Mouse (Mus musculus): ENCODE measurements at regions not wholly inside any gene's neighbourhood (a gene's known extent, or its start where the extent isn't known, plus 50 kb on each side); places are given as distances from the start of the nearest gene placed in this dataset.

DNA sequence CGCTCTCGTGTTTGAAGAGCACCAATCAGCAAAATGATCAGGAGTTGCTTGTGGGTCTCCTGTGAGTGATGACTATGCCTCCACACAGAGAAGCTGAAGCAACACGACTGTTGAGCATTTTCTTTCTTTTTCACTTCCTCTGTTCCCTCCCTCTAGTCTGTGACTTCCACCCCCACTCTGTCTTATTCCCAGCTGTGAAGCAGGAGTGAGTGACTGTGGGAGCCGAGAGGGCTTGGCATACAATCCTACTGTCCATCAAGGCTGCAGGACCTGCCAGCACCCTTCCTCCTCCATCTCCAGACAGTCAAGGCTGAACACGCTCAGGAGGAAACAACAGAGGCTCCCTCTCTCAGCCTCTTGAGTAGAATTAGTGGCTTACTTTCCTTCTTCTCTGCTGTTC lies 401.3 kb downstream of the Plcl1 start:
- DNase-seq (ENCODE audit: low spot score in 2 of 2): no peak

DNA sequence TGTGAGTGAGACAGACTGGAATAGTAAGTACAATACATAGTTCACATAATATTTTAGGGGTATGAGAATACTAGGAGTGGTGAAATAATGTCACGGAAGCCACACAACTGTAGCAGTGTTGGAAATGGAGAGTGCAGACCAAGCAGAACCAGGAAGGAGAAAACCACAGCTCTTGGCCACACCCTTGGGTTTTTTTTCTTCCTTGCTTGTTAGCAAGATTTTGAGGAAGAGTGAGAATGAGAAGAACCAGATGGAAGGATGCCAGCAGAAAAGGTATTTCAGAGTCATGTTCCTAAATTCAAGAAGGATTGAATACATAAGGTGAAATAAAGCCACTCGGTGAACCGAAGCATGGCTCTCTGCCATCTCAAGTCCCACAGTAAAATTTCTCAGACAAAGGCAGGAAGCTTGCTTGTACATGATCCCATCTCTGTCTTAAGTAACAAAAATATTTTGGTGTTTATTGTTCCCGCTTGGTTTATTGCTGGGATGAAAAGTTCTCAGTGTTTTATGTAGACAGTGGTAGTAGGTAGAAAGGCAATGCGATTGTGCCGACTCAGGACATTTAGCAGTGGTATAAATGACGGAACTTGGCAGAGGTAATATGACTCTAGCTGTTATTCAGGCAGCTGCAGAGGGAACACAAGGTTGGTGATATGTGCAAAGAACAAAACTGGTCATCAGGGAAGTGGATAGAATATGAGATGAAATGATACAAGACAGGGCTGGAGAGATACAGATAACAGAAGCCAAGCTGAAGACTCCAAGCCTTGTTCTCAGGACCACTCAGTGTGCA lies 403.2 kb downstream of the Plcl1 start:
- no peak for DNase-seq (ENCODE audit: low spot score in 2 of 2)

DNA sequence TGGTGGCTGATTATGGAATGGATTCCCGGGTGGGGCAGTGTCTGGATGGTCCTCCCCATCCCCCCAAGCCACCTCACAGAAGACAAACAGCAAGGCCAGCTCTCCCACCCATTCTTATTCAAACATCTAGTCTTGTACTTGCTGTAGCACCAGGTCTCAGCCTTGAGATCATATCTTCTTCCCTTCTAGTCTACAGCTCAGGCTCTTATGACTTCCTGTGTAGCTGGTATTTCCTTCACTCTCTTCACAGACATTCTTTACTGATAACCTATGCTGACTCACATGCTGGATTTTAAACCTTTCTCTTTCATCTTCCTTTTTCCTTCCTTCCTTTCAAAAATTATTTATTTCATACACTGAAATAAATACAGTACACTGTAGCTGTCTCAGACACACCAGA lies 406.8 kb downstream of the Plcl1 start:
- DNase-seq (ENCODE audit: low spot score in 2 of 2): no peak

DNA sequence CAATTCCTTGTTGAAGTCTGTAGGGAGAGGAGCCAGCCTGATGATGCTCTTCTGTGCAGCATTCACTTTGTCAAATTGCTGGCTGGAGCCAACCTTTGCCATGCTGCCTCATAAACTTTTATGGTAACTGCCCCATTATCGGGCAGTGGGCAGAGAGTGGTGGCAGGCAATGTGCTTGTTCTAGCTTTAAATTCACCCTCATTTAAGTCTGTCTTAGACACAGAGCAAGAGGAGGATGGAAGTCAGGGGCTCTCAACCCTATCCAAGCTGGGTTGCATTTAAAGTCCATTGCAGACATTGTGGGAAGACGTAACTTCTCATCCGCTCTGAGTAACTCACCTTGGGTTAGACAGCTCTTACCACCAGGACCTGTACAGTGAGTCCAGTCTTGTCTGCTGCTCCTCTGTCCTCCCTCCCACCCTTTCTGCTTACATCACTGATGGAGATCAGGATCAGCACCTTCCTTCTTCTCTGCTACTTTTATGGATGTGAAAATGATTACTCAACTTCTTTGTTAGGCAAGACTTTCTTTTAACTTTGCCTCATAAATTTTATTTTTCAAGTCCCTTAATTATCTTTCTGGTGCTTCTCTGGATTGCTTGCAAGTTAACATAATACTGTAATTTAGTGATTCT lies 415.3 kb downstream of the Plcl1 start:
- no peak for DNase-seq (ENCODE audit: low spot score in 2 of 2)

DNA sequence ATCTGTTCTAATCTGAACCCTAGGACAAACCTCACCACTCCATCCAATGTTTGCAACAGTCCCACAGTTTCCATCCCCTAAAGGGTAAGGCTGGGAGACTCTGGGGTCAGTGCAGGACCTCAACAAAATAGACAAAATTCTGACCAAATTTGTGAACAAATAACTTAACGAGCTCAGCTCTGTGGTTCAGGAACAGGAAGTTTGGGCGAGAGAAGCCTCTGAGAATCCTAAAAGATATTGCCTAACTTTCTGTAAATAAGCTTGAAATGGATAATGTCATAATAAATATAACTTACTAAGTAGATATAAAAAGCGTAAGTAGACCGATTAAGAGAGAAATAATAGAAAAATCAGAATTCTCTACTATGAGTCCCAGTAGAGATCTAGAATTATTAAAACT lies 416.9 kb downstream of the Plcl1 start:
- no peak for DNase-seq (ENCODE audit: low spot score in 2 of 2)

DNA sequence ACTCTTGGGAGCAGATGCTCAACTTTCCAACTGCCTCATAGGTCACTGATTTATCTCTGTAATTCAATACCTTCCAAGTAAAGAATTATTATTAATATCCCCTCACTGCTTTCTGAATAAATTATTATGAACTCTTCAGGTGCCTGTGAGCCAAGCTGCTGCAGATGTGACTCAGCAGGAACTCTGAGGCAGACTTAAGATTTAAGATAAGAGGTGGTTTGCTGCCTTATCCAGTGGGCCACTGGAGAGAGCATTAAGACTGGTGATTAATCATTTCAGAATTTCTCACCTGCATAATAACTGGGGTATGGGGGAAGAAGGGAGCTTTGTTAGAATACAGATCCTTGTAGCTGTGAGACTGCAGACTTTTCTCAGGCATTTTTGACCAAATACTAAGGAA lies 421.5 kb downstream of the Plcl1 start:
- no peak for DNase-seq (ENCODE audit: low spot score in 2 of 2)

DNA sequence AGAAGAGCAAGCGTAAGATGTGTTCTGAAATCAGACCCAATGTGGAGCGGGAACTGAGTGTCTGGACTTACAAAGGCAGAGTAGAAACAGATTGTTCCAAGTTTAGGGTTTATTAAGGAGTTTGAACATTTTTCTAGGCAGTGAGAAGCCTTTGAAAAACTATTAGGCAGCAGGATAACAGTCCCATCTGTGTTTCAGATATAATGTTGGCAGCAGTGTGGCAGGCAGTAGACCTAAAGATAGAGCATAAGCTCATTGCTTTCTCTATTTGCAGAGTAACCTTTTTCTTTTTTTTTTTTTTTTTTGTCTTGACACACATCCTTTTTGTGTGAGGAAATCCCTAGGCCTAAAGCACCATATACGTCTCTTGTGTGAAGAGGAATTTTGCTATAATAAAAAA lies 429.6 kb downstream of the Plcl1 start:
- no peak for DNase-seq (ENCODE audit: low spot score in 2 of 2)

DNA sequence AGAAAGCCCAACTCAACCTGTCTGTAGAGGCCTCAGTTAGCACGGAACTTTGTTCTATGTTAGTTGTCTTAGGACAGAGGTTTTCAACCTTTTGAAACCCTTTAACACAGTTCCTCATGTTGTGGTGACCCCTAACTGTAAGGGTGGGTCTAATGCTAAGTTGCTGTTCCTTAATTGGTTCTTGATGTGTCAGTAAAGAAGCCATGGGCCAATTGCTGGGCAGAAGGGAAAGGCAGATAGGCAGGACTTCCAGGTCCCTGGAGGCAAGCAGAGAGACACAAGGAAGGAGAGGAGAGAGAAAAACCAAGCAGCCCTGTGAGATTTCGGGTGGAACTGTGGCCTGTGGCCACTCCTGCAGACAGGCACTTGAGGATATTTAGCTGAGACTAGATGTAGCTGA lies 431.0 kb downstream of the Plcl1 start:
- no peak for DNase-seq (ENCODE audit: low spot score in 2 of 2)

DNA sequence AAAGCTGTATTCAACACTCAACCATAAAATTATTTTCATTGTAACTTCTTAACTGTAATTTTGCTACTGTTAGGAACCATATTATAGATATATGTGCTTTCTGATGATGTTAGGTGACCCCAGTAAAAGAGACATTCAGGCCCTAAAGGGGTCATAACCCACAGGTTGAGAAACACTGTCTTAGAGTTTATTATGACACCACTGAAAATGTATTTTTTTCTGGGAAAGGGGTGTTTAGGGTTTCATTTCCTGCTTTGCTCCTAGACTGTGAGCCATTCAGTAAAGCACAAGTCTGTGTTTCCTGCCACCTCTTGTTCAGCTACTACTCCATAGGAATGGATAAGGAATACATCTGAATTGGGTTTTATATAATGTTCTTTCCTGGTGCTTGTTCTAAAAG lies 431.6 kb downstream of the Plcl1 start:
- DNase-seq (ENCODE audit: low spot score in 2 of 2): no peak

DNA sequence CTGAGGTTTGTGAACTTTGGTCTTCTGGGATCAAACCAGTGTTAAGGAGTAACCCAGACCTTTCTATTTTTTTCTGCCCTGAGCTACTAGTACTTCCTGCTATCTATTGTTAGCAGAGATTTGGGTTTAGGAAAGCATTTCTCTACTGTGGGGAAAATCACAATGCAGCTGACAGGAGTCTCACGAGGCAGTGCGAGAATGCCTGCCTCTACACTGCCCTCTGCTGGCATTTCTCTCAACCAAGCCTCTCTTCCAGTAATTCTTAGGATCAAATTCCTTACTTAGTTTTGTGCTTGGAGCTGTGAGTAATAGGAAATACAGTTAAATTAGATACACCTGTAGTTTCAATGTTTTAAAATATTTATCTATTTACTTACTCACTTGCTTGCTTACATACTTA lies 432.4 kb downstream of the Plcl1 start:
- DNase-seq (ENCODE audit: low spot score in 2 of 2): peak; percentile 36 to 57

DNA sequence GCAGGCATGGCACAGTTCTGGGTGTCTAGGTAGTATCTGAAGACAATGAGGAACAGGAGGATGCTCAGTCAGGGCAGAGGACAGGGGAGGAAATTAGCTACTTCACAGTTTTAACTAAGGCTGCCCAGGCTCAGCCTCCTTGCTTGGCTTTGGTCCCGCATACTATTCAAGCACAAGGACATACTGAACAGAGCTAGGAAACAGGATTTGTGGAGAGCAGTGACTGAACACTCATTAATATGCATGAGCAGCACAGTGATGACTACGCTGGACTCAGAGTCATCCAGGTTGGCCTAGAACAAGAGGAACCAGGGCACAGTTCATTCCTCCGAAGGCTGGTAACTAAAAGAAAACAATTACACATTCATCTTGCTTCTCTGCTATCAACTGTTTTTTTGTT lies 443.1 kb downstream of the Plcl1 start:
- DNase-seq (ENCODE audit: low spot score in 2 of 2): no peak

DNA sequence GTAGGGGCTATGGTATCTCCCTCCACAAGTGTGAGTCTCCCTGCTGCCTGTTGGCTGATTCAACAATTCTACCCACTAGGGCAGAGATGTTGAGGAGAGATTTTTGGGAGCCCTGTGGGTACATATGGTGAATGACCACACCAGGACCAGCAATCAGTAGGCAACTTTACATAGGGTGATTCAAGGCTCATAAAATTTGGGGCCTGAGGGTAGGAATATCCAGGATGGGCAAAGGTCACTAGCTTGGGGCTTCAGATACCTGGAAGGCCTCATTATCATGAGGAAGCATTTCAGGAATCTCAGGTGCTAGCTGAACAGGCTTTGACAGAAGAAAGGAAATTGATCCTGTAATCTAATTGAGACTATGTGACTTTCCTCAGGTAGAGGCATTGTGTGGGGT lies 446.6 kb downstream of the Plcl1 start:
- DNase-seq (ENCODE audit: low spot score in 2 of 2): no peak

DNA sequence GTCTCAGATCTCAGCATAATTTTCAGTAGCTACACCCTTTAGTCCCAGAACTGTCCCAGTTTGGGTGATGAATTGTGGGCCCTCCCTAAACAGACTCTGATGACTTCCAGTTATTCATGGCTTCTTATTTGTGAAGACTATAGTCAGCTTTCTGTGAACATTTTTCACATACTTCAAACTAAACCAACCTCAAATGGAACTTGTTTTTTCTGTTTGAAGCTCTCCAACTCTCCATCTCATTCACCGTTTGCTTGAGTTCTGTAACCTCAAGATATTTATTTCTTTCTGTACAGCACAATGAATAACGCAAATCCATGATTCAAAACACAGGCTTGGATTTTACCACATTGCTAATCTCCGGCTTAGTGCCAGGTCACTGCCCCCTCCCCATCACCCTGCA lies 453.4 kb downstream of the Plcl1 start:
- no peak for DNase-seq (ENCODE audit: low spot score in 2 of 2)

DNA sequence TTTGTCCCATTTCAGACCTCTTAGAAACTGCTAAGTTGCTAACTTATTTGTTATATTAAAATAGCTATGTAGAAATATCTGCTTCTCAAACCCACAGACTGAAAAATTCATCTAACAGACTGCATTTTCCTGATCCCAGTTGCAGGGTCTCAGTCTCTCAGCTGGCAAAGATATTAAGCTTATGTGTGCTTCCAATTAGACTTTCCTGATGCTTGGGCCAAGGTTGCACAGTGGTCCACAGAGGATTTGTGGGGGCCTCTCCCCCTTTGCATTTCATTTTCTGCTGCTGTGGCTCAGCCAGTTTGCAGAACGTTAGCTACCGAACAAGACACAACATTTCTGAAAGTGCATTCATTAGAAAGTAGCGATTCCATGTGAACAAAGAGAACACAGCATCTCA lies 457.4 kb downstream of the Plcl1 start:
- peak in 1 of 2 experiments; percentile 31 for DNase-seq (ENCODE audit: low spot score in 2 of 2)

DNA sequence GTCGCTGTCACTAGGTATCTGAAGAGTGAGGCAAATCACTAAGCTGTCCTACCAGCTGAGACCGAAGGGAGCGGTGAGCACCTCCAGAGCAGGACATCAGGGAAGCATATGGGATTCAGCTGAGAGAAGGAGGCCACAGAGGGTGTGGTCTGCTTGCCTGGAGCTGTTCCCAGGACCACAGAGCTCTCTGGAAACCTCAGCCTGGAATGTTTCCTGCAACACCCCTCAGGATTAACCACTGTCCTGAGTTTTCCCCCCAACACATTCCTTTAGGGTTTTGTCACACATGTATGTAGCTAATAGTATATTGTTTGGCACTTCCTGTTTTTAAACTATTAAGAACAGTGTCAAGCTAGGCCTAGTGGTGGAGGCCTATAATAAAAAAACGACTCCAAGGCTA lies 459.6 kb downstream of the Plcl1 start:
- peak in 1 of 2 experiments; percentile 24 for DNase-seq (ENCODE audit: low spot score in 2 of 2)

DNA sequence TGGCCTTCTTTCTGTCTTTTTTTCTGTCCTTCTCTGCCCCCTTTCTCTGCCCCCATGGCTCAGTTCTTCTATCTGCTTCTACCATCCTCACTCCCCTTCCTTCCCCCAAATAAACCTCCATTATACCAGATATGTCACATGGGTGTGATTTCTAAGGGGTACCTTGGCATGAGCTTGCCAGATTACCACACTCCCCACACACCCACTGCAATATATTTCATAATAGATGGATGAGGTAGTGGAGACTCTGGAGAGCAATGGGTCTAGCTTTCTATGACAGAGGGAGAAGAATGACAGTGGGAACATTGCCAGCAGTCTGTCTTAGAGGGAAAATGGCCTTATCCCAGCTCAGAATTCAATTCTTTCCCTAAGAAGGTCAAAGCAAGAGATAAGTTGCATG lies 461.0 kb downstream of the Plcl1 start:
- DNase-seq (ENCODE audit: low spot score in 2 of 2): no peak

DNA sequence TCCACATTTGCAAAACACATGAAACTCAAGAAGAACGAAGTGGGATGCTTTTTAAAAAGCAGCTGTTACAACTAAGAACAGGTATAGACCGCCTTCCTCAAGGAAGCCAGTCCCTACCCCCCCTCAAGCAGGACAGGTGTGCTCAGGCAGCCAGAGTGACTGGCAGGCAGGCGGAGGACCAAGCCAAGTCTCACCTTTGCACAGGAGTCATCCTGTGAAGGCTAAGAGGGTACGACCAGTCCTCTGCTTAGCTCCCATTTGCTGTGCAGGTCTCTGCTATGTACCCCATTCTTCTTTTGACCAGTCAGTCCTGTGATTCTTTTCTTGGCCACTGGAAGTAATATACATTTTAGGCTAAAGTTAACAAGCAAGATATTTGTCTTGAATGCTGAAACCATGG lies 467.9 kb downstream of the Plcl1 start:
- DNase-seq (ENCODE audit: low spot score in 2 of 2): no peak

DNA sequence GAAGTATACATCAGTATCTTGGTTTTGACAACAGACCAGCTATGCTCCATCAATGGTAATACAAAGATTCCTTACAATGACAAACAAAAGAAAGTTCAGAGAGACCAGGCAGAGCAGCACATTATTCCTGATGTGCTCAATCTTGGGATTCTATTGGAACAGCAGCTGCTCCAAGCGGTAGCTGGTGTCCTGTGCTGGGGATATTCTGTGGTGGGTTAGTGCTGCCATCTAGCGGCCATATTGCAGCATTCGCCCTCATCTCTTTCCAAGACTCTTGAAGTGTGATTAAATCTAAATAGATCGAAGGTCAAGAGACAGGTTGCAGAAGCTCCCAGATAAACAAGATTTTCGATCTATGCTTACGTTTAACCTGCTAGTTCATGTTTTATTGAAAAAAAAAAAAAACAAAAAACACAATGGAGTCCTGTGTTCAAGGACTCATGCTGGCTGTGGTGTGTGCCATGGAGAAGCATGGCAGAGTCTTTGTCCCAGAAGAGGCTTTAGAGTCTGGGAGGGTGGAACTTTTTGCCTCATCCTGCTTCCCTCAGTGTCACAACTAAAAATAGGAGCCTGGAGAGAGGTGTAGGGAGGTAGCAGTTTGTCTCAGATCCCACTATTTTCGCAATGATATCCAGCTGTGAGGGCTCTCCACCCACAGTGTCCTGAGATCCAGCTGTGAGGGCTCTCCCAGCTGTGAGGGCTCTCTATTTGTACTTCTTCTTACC lies 468.6 kb downstream of the Plcl1 start:
- peak; percentile 67 to 68 for DNase-seq (ENCODE audit: low spot score in 2 of 2)

DNA sequence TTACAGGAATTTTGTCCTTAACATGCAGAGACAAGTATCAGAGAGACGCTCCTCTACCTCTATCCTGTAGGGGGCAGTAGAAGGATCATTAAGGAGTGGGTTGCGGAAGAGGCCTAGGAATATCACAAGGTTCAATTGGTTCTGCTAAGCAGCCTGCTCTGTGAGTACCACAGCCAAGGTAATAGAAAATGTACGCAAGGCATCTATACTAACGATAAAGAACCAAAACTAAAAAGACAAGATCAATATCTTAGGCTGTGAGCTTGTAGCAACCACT lies 469.1 kb downstream of the Plcl1 start:
- DNase-seq (ENCODE audit: low spot score in 2 of 2): no peak

DNA sequence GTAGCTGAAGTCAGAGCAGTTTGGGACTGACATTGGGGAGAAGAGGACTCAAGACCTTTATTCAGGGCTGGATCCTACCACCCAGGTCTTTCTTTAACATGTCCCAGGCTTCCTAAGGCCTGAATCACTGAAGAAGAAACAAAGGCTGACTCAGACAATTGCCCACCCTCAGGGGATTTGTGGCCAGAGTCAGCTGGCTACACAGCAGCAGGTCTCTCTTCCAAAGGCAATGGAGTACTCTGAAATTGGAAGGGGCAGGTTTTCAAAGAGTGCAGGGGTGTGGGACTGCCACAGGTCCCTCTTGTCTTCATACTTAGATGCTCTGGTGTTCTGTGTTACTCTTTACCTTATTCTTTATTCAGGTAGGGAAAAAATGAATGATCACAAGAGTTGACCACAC lies 478.9 kb downstream of the Plcl1 start:
- no peak for DNase-seq (ENCODE audit: low spot score in 2 of 2)

DNA sequence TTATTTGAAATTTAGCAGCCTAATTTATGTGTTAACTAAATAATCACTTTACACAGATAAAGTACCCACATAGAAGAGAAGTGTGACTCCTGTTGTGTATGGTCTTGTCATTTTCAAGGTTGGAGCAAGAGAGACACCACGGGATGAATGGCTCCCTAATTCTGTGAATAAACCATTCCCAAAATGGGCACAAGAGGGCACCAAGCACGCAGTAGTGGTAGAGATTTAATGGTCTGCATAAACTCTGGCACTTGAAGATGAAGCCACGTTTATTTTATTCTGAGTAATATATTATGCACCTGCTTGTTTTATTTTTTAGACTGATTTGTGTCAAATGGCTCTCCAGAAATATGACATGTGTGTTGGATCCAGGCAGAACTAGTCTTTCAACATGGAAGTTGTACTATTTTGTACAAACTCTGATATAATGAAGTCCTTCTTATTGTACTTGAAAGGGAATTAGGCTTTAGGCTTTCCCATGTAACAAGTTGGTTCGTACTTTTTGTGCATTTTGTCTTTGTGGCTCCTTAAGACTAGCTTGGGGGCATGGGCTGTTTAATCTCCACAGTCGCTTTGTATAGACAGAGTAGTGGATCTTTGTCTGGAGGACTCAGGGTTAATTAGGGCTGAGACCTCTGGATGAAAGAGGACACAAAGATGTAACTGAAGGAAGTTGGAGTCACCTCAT lies 480.8 kb downstream of the Plcl1 start:
- no peak for DNase-seq (ENCODE audit: low spot score in 2 of 2)

DNA sequence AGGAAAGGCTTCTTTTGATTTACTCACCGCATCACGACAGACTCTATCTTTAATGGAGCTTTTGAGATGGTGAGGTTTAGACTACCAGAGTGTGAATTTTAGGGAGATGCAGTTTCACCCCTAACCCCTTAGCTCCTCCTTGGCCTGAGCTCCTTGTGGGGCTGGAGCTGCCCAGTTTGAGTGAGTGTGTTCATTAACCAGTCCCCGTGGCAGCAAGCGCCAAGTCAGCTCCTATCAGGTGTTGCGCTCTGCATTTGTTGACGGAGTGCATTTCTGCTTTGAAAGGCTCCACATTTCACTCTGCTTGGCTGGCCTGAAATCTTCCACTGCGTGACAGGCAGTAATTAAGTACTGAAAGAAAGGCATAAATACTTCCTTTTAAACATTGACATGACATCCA lies 481.7 kb downstream of the Plcl1 start:
- DNase-seq (ENCODE audit: low spot score in 2 of 2): no peak

Measured in gastrocnemius, postnatal 4 days (tissue).